Mouse (Mus musculus) cerebellum, adult 2 months (tissue): Measurements from ENCODE around the gene Tead3.
"Not testable (repeated sequence)": the region's sequence is repeated elsewhere in the genome, so short reads cannot be mapped to it uniquely, and the experiment has no call there.

Source experiments
- CTCF ChIP-seq: fragments of 200-500 bp; IDR thresholded peaks from 2 replicates; pipeline ENCODE4 v1.5.1; 2011; ENCODE audit warnings: low read depth, mild to moderate bottlenecking, control low read depth, low read length, moderate library complexity, borderline replicate concordance; ENCODE audit not compliant: insufficient read depth
- POLR2A ChIP-seq: fragments of 200-500 bp; IDR thresholded peaks from 2 replicates; pipeline ENCODE4 v1.6.1; 2011; ENCODE audit warnings: low read length, control low read depth, borderline replicate concordance; ENCODE audit not compliant: insufficient read depth

DNA sequence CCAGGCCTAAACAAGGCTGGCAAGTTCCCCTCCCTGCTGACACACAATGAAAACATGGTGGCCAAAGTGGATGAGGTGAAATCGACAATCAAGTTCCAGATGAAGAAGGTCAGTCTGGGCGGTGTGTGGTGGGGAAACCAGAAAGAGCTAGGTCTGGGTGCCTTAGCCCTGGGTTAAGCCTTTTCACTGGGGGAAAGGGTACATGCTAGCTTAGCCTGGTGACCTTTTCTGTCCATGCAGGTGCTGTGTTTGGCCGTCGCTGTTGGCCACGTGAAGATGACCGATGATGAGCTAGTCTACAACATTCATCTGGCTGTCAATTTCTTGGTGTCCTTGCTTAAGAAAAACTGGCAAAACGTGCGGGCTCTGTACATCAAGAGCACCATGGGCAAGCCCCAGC, 20.0 kb downstream of the Tead3 start:
- not testable (repeated sequence) for TF ChIP-seq POLR2A, CTCF
